Mouse (Mus musculus) lung, adult 2 months (tissue): ENCODE measurements around the gene Foxp1. TPM values are rescaled to one million over a fixed set of nuclear protein-coding genes. Genes with fewer than 3 reads are reported as not detected.

Source experiments
- DNase-seq: peaks from one replicate; pipeline ENCODE4 v3.0.0; 2022
- H3K4me1 ChIP-seq: fragments of 200-500 bp; 2 replicates; pipeline ENCODE4 v1.6.1; 2011; ENCODE audit warnings: low read length; ENCODE audit not compliant: control insufficient read depth, insufficient read depth
- H3K4me3 ChIP-seq: fragments of 200-500 bp; replicated peaks from 2 replicates; pipeline ENCODE3; 2011; ENCODE audit warnings: low read depth, mild to moderate bottlenecking, control low read depth, low read length; ENCODE audit errors: extremely low read depth
- CTCF ChIP-seq: fragments of 200-500 bp; IDR thresholded peaks from 2 replicates; pipeline ENCODE4 v1.5.1; 2011; ENCODE audit warnings: mild to moderate bottlenecking, low read length, control low read depth; ENCODE audit not compliant: insufficient read depth
- POLR2A ChIP-seq: fragments of 200-500 bp; IDR thresholded peaks from 2 replicates; pipeline ENCODE4 v1.6.1; 2011; ENCODE audit warnings: low read depth, mild to moderate bottlenecking, control low read depth, low read length, borderline replicate concordance; ENCODE audit errors: extremely low read depth
- WGBS: fragments of 180-500 bp; shearing (Covaris S2); methylation state at CpG from one replicate; pipeline ENCODE4 v1.1.7; 2018; 5-methylcytosine and 5-hydroxymethylcytosine counted together
- polyA plus RNA-seq: library from polyadenylated mRNA; depleted of rRNA; stranded (reverse); fragments of >200 nt; gene quantifications from 2 replicates; pipeline ENCODE4 v1.2.3, GENCODE M21; 2012

Foxp1 gene
- polyA plus RNA-seq, 1 experiment, result 135 TPM

- no peak for DNase-seq
- H3K4me1 ChIP-seq, result peaks cover 19% of the 10 kb centered on the region
- 52% methylated on average over 4 of the region's 4 CpGs for WGBS
- no peak overlapping the region for H3K4me3 ChIP-seq
- TF ChIP-seq POLR2A (no peak), CTCF (no peak)
Measured at GRCm38 (mm10) chr6:99383846-99384472, 138.6 kb downstream of the Foxp1 start.

DNA sequence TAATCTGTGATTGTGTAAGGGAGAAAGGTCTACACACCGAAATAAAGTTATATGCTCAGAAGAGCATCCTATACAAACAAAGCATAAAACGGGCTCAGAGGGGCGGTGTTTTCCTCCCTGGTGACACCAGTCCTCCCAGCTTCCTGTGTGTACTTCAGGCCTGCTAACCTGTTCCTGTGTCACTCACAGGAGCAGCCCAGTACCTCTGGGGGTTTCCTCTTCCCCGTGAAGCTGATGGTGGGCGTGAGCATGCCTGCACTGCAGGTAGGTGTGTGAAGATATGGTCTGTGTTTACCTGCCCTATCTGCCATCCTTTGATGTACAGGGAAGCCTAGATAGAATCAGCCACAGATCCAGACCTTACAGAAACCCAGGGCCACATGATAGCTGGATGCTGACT is 142.4 kb downstream of the Foxp1 start:
- Histone ChIP-seq H3K4me3 (no peak overlapping the region), H3K4me1 (peaks cover 31% of the 10 kb centered on the region)
- 49% methylated on average over 5 of the region's 5 CpGs for WGBS
- no peak for DNase-seq
- TF ChIP-seq CTCF (no peak), POLR2A (no peak)

GRCm38 (mm10) chr6:99378997-99379710 is 143.4 kb downstream of the Foxp1 start:
- no peak for DNase-seq
- TF ChIP-seq CTCF (no peak), POLR2A (no peak)
- WGBS, result 47% methylated on average over 7 of the region's 7 CpGs
- no peak overlapping the region for H3K4me3 ChIP-seq
- H3K4me1 ChIP-seq, result peaks cover 38% of the 10 kb centered on the region

DNA sequence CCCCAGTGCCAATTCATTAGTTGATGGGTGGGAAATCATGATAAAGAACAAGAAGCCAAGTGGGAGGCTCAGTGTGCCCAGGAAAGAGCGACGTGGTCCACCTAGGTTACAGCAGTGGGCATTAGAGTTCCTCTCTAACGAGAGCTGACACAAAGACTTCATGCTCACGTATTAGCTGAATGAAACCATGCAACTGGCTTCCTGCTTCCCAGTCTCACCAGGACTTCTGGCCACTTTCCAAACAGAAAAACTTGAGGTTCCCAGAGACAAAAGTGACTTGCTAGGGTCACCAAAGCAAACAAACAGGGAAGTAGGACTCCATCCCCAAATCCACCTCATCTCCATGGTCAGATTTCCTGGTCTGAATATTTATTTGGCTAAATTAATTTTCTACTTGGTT is 144.8 kb downstream of the Foxp1 start:
- no peak overlapping the region for H3K4me3 ChIP-seq
- WGBS, result 47% methylated on average over 4 of the region's 4 CpGs
- TF ChIP-seq POLR2A (no peak), CTCF (no peak)
- peaks cover 40% of the 10 kb centered on the region for H3K4me1 ChIP-seq
- DNase-seq, result no peak

GRCm38 (mm10) chr6:99377131-99377530 is 145.4 kb downstream of the Foxp1 start:
- TF ChIP-seq CTCF (no peak), POLR2A (no peak)
- DNase-seq, result no peak
- H3K4me1 ChIP-seq, result peaks cover 40% of the 10 kb centered on the region
- WGBS, result 66% methylated on average over 2 of the region's 2 CpGs
- no peak overlapping the region for H3K4me3 ChIP-seq

- whole genome bisulfite sequencing, result 85% methylated on average over 8 of the region's 8 CpGs
- TF ChIP-seq CTCF (no peak), POLR2A (no peak)
- no peak for DNase-seq
- no peak overlapping the region for H3K4me3 ChIP-seq
- peaks cover 40% of the 10 kb centered on the region for H3K4me1 ChIP-seq
Measured at GRCm38 (mm10) chr6:99376721-99377120, 145.8 kb downstream of the Foxp1 start.

DNA sequence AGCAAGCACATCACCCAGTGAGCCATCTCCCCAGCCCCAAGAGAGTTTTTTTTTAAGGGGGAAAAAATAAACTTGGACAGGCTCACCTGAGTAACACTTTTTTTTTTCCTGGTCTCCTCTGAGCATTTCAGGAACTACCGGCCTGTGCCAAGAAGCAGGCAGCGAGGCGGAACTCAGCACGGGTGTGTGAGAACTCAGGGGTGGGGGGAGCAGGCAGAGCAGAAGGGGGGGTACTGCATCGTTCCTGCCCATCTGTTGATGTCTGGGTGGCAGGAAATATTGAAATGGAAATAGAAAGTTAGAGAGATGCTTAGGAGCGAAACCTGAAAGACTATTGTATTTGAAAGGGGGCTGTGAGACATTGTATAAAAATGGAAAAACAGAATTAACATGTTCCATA is 146.7 kb downstream of the Foxp1 start:
- peaks cover 40% of the 10 kb centered on the region for H3K4me1 ChIP-seq
- no peak overlapping the region for H3K4me3 ChIP-seq
- 26% methylated on average over 6 of the region's 6 CpGs for WGBS
- no peak for TF ChIP-seq POLR2A
- TF ChIP-seq CTCF, result no peak
- DNase-seq, result no peak

- H3K4me1 ChIP-seq, result peaks cover 40% of the 10 kb centered on the region
- H3K4me3 ChIP-seq, result no peak overlapping the region
- no peak for DNase-seq
- no peak for TF ChIP-seq POLR2A
- no peak for TF ChIP-seq CTCF
- 51% methylated on average over 4 of the region's 4 CpGs for WGBS
Measured at GRCm38 (mm10) chr6:99375376-99375775, 147.1 kb downstream of the Foxp1 start.

DNA sequence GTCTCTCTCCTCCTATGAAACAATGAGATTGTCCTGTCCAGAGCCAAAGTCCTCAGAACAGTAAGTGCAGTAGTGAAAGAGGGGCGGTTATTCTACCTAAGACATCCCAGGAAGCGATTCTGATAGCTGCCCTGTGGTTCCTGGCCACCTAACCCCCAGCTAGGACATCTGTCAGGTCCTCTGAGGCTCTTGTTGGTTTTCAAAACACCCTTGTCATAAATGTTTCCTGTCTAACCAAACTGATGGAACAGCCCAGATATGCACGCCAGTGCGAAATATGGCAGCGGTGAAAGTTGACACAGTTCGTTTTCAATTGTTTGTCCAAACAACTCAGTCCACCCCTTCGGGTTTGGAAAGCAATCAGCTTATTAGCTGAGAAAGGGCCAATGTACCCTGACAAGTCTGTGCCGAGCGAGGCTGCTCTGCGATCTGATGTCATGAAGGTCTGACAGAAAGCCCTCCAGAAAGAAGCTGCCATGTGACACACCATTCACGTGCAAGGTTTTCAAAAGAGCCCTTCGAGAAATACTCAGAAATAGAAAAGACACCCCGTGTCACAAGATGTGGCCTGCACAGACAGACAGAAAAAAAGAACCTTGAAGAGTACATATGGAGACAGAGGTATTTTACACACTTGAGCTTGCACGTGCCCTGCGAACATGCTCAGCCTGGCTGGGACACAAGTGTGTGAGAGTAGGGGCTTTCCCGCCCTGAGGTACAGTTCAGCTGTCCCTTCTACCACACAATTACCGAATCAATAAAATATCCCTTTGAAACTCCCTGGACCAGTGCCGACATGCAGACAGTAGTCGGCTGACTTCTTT is 147.9 kb downstream of the Foxp1 start:
- no peak overlapping the region for H3K4me3 ChIP-seq
- DNase-seq, result peak; percentile 44
- 19% methylated on average over 19 of the region's 19 CpGs for WGBS
- peaks cover 38% of the 10 kb centered on the region for H3K4me1 ChIP-seq
- TF ChIP-seq POLR2A (no peak), CTCF (no peak)

DNA sequence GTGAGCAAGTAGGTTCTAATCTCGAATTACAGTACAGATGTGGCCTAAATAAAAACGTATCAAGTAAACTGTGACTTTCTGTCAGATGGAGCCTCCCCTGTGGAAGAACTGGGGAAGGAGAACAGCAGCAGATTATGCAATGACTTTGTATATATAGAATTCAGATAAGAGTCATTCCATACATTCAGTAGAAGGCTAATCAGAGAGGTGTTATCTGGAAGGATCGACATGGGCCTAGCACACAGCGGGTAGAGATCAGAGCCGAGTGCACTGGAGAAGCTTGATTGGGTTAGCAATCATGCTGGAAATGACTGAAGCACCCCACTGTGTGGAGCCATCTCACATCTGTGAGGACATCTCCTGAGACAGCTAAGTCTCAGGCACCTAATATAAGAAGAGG is 150.1 kb downstream of the Foxp1 start:
- TF ChIP-seq CTCF (no peak), POLR2A (no peak)

More for the DNA sequence above, 150.1 kb downstream of the Foxp1 start:
- Histone ChIP-seq H3K4me3 (no peak overlapping the region), H3K4me1 (peaks cover 19% of the 10 kb centered on the region)
- DNase-seq, result no peak
- 75% methylated on average over 5 of the region's 5 CpGs for WGBS
